Mouse (Mus musculus) left cerebral cortex, postnatal 25 days (tissue): ENCODE measurements at regions not wholly inside any gene's neighbourhood (a gene's known extent, or its start where the extent isn't known, plus 50 kb on each side); places are given as distances from the start of the nearest gene placed in this dataset.

ENCODE experiments used
- DNase-seq, 2 experiments: peaks; one replicate each; pipeline ENCODE4 v3.0.0; 2022; ENCODE audit warnings: low spot score in 2 of 2, mixed read lengths in 1 of 2
- intact Hi-C: fragments of 180-260 bp; cut with DNase I; formaldehyde crosslinking; loops from one replicate; pipeline ENCODE4 v1.15.1; 2025

DNA sequence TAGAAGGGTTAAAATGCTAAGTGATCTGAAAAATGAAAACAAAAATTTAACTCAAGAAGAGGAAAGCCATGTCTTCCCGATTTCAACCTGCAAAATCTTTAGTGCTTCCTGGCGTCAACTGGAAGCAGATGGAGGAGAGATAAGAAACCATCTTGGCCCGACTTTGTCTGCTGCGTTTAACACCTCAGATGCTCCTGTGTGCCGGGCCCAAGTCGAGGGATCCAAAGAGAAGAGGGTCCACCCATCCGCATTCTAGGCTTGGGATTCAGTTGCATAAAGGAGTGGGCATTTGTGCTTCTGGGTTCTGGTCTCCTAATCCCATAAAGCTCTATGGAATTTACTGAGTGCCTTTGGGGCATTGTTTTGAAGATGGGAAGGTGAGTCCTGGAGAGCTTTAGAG, 130.0 kb upstream of the Cdh6 start:
- intact Hi-C loops: loop anchor here (5.0 kb wide), 1 partner anchor 69 kb away; no protein-coding TSS in a partner anchor

GRCm38 (mm10) chr15:13302672-13303071, 129.2 kb upstream of the Cdh6 start:
- DNase-seq: no peak
- intact Hi-C loops: loop anchor here (5.0 kb wide), 1 partner anchor 70 kb away; no protein-coding TSS in a partner anchor

More for the DNA sequence above, 130.0 kb upstream of the Cdh6 start:
- peak in 1 of 2 experiments; percentile 41 for DNase-seq

GRCm38 (mm10) chr15:13296967-13297366, 123.5 kb upstream of the Cdh6 start:
- no peak for DNase-seq
- intact Hi-C loops: loop anchor here (10.0 kb wide), 1 partner anchor 468 kb away; no protein-coding TSS in a partner anchor

DNA sequence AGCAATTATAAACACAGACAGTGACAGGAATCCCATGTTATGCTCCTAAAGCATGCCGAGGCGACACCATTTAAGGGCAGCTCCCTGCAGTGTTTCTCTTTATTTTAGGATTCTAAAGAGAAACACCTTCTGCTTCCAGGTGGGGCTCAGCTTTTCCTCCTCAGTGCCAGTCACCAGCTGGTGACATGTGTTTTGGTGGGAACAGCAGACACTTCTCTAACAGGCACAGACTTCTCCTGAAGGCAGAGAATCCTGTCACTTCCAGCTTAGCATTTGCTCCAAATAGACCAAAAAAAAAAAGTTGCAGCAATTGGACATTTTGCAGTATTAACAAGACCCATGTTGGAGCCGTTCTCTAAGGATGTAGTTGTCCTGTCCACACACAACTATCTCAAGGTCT, 115.6 kb upstream of the Cdh6 start:
- intact Hi-C loops: loop anchor here (5.0 kb wide), 1 partner anchor 117 kb away; the partner anchor contains the start of gene Cdh6
- DNase-seq: peak in 1 of 2 experiments; percentile 49

DNA sequence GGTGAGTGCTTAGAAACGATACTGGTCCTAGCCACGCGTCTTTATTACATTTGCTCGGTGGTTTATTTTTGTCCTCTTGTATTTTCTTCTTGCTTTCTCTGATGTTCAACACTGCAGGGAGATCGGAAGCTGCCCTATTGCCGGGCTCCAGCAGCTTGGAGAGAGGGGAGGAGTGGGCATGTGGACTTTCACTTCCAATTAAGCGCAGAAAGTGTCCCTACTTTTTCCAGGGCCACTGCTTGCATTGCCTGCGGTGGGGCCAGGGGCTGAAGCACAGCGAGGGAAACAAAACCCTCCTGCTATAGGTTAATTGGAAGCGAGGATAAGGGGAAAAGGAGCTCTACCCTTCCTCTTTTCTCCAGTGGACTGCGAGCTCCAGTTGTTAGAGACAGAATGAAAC, 114.4 kb upstream of the Cdh6 start:
- peak in 1 of 2 experiments; percentile 17 for DNase-seq
- intact Hi-C loops: loop anchor here (5.0 kb wide), 1 partner anchor 116 kb away; the partner anchor contains the start of gene Cdh6

GRCm38 (mm10) chr15:13285355-13285754, 111.9 kb upstream of the Cdh6 start:
- DNase-seq: no peak
- intact Hi-C loops: loop anchor here (5.0 kb wide), 1 partner anchor 113 kb away; the partner anchor contains the start of gene Cdh6

DNA sequence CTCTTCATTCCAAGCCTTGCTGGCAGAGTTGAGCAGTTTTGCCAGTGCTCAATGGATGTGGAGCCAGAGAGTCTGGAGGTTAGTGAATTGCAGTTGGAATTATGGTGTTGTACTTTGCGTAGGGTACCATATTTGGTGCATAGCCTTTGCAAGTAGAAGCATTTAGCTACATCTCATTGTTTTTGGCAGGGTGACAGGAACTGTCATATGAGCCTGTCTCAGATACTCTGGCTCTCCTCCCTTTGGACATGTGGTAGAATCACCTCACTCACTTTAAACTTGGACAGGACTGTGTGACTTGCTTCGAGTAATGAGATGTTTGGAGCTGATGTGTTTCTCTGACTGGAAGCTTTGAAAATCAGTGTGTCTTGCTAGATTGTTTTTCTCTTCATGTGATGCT, 110.7 kb upstream of the Cdh6 start:
- intact Hi-C loops: no loop called here

DNA sequence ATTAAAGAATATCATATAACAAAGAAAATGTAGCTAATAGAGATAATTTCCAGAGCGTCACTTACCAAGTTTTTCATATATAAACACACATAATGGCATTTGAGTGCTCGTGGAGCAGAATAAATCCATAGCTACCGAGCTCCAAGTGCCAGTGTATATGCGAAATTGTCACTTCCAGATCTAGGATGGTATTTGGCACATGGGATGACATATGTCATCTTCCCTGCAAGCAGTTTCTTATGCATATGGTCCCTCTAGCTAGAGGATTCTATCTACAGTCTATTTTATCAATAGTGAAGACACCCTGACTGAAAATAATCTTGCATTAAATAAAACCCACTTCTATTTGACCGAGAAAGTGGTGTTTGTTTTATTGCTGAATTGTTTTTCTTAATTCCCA, 109.6 kb upstream of the Cdh6 start:
- intact Hi-C loops: no loop called here
- DNase-seq: no peak

More for the DNA sequence above, 110.7 kb upstream of the Cdh6 start:
- DNase-seq: peak in 1 of 2 experiments; percentile 53

GRCm38 (mm10) chr15:13276909-13277235, 103.4 kb upstream of the Cdh6 start:
- intact Hi-C loops: no loop called here
- no peak for DNase-seq

DNA sequence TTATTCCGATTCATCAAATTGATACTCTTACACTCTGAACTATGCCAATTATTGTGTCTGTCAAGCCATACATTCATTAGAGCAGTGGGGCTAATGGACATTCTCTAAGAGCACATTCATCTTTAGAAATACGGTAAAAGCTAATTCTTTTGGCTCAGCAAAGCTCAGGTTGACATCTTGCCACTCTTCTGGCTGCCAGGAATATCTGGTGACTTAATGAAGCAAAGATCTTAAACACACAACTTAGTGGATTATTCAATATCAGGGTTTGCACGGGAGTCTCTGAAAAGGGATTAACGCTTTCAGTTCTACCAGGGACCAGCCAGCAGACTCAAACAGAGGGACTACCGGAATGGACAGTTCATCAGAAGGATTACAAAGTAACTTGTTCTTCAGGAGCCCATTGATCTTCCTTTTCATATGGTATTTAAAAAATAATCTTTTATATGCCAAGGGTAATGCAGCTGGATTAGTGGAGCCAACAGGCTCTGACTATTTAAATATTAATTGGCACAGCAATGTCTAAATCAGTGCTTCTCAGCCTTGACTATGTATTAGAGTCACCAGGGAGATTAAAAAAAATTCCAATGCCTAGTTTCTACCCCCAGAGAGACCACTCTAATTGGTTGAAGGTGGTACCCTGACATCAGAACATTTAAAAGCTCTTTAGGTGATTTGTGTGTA, 102.9 kb upstream of the Cdh6 start:
- intact Hi-C loops: no loop called here
- no peak for DNase-seq

DNA sequence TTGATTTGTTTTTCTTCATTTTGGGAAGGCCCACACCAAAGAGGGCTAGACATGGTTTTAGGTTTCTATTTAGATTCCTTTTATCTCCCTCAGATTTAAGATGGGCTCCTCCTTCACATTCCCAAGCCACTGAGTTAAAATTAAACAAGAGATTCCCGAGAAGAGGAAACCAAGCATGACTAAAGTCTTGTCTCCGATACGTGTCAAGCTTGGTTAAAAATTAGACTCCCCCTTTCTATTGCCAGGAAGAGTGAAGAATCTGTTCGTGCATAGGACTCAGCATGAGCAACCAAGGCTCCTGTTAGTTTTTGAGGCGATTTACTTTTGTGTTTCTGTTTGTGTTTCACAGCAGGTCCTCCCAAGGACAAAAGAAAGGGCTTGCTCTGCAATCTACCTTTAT, 101.9 kb upstream of the Cdh6 start:
- no peak for DNase-seq
- intact Hi-C loops: no loop called here

DNA sequence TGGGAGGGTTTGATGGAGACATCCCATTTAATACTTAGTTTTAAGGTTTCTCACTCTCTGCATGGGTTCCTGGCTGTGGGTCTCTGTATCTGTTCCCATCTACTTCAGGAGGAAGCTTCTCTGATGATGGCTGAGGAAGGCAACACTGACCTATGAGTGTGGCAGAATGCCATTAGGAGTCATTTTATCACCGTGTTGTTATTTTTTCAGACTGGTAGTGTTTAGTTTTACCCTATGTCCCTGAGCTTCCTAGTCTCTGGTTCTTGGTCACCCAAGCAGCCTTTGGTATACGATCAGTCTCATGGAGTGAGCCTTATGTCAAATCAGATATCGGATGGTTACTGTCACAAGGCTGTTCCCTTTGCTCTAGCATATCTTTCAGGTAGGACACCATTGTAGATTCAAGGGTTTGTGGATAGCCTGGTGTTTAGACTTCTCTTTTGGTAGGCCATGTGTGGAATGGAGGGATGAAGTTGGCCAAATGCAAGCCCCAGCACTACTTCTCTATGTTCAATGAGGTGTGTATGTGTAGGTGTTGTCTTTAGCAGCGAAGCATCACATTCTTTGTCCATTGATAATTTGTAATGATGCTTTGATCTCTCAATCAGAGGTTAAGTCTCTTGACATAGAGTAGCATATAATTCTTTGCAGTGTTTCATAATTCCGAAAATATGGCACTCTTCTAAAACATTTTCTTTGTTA, 101.0 kb upstream of the Cdh6 start:
- intact Hi-C loops: no loop called here
- no peak for DNase-seq

- no peak for DNase-seq
- intact Hi-C loops: no loop called here
Measured at GRCm38 (mm10) chr15:13246053-13246696, 72.7 kb upstream of the Cdh6 start.

DNA sequence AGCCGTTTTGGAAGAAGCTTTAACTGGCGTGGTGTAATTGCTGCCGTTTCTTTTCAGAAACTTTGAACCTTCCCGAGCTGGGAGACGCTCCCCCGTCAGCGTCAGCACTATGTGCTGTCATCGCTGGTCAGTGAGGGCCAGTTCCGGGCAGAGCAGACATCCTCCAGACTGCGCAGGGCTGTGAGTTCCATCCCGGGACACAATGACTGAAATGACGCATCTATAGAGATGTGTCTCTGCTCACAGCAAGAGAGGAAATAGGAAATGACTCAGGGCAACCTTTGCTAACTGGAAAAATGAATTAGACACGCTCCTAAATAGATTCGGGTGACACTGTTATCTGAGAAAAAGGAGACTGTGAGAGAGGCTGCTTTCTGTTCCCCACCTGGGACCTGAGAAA, 70.8 kb upstream of the Cdh6 start:
- intact Hi-C loops: no loop called here
- DNase-seq: no peak

DNA sequence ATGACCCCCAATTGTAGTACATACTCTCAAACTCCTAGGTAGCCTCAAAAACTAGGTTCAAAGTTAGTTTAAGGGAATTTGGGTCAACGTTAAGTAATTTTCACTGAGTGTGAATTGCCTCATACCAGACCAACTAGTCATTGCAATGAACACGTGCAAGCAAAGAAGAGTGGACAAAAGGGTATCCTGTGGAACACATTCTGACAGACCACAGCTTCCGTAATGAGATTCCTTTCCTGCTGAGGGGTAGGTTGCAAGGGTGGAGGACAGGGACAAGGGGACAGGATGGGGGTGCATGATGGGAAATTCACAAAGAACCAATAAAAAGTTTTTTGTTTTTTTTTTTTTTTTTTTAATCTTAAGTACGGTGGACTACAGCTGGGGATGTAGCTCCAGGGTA, 70.1 kb upstream of the Cdh6 start:
- intact Hi-C loops: no loop called here
- no peak for DNase-seq

DNA sequence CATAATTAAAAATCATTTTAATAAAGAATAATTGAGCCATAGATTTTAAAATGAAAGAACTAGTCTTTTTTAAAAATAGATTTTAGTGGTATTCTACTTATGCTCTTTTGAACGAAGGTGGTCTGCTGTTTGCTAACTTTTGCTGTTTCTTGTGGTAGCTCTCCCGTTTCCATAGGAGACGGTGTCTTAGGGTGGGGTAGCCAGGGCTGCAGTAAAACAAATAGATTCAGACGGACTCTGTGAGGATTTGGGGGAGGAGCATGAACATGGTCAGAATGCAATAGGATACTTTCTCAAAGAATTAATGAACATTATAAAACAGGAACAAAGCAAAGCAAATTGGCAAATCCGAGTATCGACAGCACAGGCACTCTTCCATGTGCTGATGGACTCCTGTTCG, 67.5 kb upstream of the Cdh6 start:
- DNase-seq: no peak
- intact Hi-C loops: no loop called here

DNA sequence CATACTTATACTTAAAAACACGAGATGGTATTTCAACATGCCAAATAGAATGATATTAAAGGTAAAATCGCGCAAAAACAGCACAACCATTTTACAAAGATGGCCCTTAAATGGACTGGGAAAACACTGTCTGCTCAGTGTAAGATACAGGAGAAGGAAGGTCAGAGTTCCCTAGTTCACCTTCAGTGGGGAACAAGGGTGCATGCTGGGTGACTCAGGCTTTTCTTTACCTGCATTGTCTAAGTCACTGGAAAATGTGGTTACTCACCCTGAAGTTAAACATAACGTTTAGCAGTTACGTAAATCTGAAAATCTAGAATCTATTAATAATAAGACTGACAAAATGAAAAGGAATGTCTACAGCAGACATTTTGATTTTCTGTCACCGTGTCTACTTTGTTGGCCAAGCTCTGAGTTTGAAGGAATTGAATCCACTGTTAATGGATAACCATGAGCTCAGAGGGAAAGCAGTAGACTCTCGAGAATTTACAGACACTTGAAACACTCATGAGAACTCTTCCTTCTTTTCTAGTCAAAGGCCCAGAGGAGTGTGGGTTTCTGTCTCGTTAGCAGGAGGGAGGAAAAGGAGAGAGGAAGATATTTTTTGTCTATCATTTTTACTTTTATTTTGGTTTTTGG, 63.5 kb upstream of the Cdh6 start:
- intact Hi-C loops: no loop called here
- DNase-seq: no peak

- intact Hi-C loops: no loop called here
- no peak for DNase-seq
Measured at GRCm38 (mm10) chr15:13232567-13233259, 59.2 kb upstream of the Cdh6 start.

- intact Hi-C loops: no loop called here
- DNase-seq: no peak
Measured at GRCm38 (mm10) chr15:13231550-13231949, 58.1 kb upstream of the Cdh6 start.

- no peak for DNase-seq
- intact Hi-C loops: no loop called here
Measured at GRCm38 (mm10) chr15:13228125-13228524, 54.6 kb upstream of the Cdh6 start.
